26 mouse cellular contexts compared by ENCODE assay signal in genomic region chr14:8158721-8159120, GRCm38 (mm10). TPM values are rescaled to one million over a fixed set of nuclear protein-coding genes. Genes with fewer than 3 reads are reported as not detected.
DNase-seq lines count a peak whose midpoint lies in the region; ATAC-seq and TF ChIP-seq lines count a peak whose summit lies in the region.
"Had no signal": no experiment of that assay in that cellular context is flagged by ENCODE, and none has a peak within 500 bp of the region (broad histone marks: within the 10 kb centered on the region; RNA-seq: fewer than 3 reads in every experiment).

No protein-coding gene starts in this region.

- WGBS in heart, postnatal 0 days = 70% methylated on average over 3 of the region's 3 CpGs

- TF ChIP-seq EP300 in heart, postnatal 0 days (IDR thresholded peaks at IDR 0.05; ENCODE audit: low read depth) = no peak

- no peak overlapping the region for H3K27ac ChIP-seq in heart, postnatal 0 days (ENCODE audit: low read depth)
- H3K27ac ChIP-seq: embryonic facial prominence, embryonic 13.5 days; embryonic facial prominence, embryonic 15.5 days; forebrain, embryonic 10.5 days; forebrain, embryonic 12.5 days had no signal

- no peak for ATAC-seq in heart, postnatal 0 days (ENCODE audit: insufficient read depth, low read depth)
- ATAC-seq: activated CD4-positive, CD25-positive, alpha-beta regulatory T cell, adult 4 months; CD4-positive, CD25-positive, alpha-beta regulatory T cell, adult 4 months; forebrain, embryonic 14.5 days; forebrain, embryonic 16.5 days; Patski had no signal

- no peaks in the 10 kb centered on the region for H3K9me3 ChIP-seq in heart, postnatal 0 days (replicated peaks; ENCODE audit: control insufficient read depth, low read length)
- H3K9me3 ChIP-seq: embryonic facial prominence, embryonic 13.5 days; embryonic facial prominence, embryonic 15.5 days; forebrain, embryonic 10.5 days; forebrain, embryonic 12.5 days; G1E had no signal

- no peak overlapping the region for H3K4me2 ChIP-seq in heart, postnatal 0 days (ENCODE audit: low read depth, low read length)
- H3K4me2 ChIP-seq: embryonic facial prominence, embryonic 13.5 days; embryonic facial prominence, embryonic 15.5 days; forebrain, embryonic 12.5 days had no signal

- H3K36me3 ChIP-seq in heart, postnatal 0 days (replicated peaks; ENCODE audit: control insufficient read depth, insufficient read depth, low read length) = peaks cover 53% of the 10 kb centered on the region

- no peaks in the 10 kb centered on the region for H3K4me1 ChIP-seq in heart, postnatal 0 days (ENCODE audit: control insufficient read depth, insufficient read depth)
- H3K4me1 ChIP-seq: embryonic facial prominence, embryonic 13.5 days; embryonic facial prominence, embryonic 15.5 days; forebrain, embryonic 10.5 days; forebrain, embryonic 12.5 days had no signal

- H3K4me3 ChIP-seq in heart, postnatal 0 days (ENCODE audit: low read depth, low read length) = no peak overlapping the region
- H3K4me3 ChIP-seq: embryonic facial prominence, embryonic 13.5 days; embryonic facial prominence, embryonic 15.5 days; erythroblast, embryonic 14.5 days; forebrain, embryonic 10.5 days; forebrain, embryonic 12.5 days had no signal

- H3K9ac ChIP-seq in heart, postnatal 0 days (replicated peaks; ENCODE audit: low read depth, low read length) = no peak overlapping the region
- H3K9ac ChIP-seq: embryonic facial prominence, embryonic 13.5 days; embryonic facial prominence, embryonic 15.5 days; forebrain, embryonic 12.5 days had no signal

- H3K27me3 ChIP-seq in heart, postnatal 0 days (ENCODE audit: control insufficient read depth, insufficient read depth, low read length) = no peaks in the 10 kb centered on the region
- H3K27me3 ChIP-seq: CH12.LX; embryonic facial prominence, embryonic 13.5 days; embryonic facial prominence, embryonic 15.5 days; forebrain, embryonic 12.5 days; Patski had no signal

- DNase-seq in adrenal gland, adult (ENCODE audit: inconsistent age in 2 of 2, low spot score in 1 of 2) = peak; percentile 43 to 68
- no peak for DNase-seq in adrenal gland, postnatal 25 days
- DNase-seq in adrenal gland, adult 8-10 months = peak; percentile 25
- no peak for DNase-seq in adrenal gland, postnatal 4 days (ENCODE audit: low spot score in 2 of 2)
- peak; percentile 1 for DNase-seq in heart, postnatal 0 days (ENCODE audit: low spot score)
- DNase-seq in heart, postnatal 4 days = no peak
- DNase-seq: B cell, adult 2 months; cerebellum, adult 11 months; cerebellum, adult 18-20 months; cerebellum, adult 8-10 months; cerebellum, adult 9-11 months; cerebellum, postnatal 14 days; cerebellum, postnatal 36 days; embryo, embryonic 11 days had no signal

- TF ChIP-seq CTCF in heart, postnatal 0 days (IDR thresholded peaks at IDR 0.05; ENCODE audit: low read depth) = no peak

RNA-seq across cellular contexts. Expression of gene Pdhb, which starts 14.1 kb away (rescaled TPM):
- 313 and 323 TPM in 2 replicates for total RNA-seq in adrenal gland, postnatal 25 days (2021)
- total RNA-seq in adrenal gland, adult 8-10 months (2022) = 100 to 1,000 TPM; 184 to 265 (median 230) TPM
- total RNA-seq in adrenal gland, postnatal 4 days (2021) = 100 to 1,000 TPM; 233 to 238 TPM
- 535 and 560 TPM in 2 replicates for total RNA-seq in heart, postnatal 0 days (2014; rRNA removed; ENCODE audit: low replicate concordance)
- 1,048 and 1,051 TPM in 2 replicates for polyA plus RNA-seq in heart, postnatal 0 days (2015; fragmentation: Nextera tagmentation; extraction: Ambion mirVana)
- total RNA-seq in heart, postnatal 4 days (2021) = 100 to 1,000 TPM; 617 to 634 TPM

RNA-seq across cellular contexts. Expression of gene Kctd6, which starts 55.2 kb away (rescaled TPM):
- 12.9 and 13.7 TPM in 2 replicates for total RNA-seq in adrenal gland, postnatal 25 days (2021)
- total RNA-seq in adrenal gland, adult 8-10 months (2022) = 10 to 100 TPM; 15.1 to 22.2 (median 18.1) TPM
- 10 to 100 TPM; 16.0 to 18.8 TPM for total RNA-seq in adrenal gland, postnatal 4 days (2021)
- total RNA-seq in heart, postnatal 0 days (2014; rRNA removed; ENCODE audit: low replicate concordance) = 5.8 and 7.9 TPM in 2 replicates
- 11.4 and 12.6 TPM in 2 replicates for polyA plus RNA-seq in heart, postnatal 0 days (2015; fragmentation: Nextera tagmentation; extraction: Ambion mirVana)
- total RNA-seq in heart, postnatal 4 days (2021) = 10 to 100 TPM; 13.2 to 14.1 TPM

Comparison
In these comparisons a context has a peak if more than half of its experiments do, and no peak if none do; other contexts are left out.
1. DNase-seq: peak in adrenal gland, adult (2 of 2), adrenal gland, adult 8-10 months (single experiment) and heart, postnatal 0 days (single experiment); none in adrenal gland, postnatal 25 days (single experiment), adrenal gland, postnatal 4 days (0 of 2) and heart, postnatal 4 days (single experiment).